Mouse (Mus musculus) bone marrow macrophage, adult 2 months (primary cell): ENCODE measurements around the gene Paxbp1. TPM values are rescaled to one million over a fixed set of nuclear protein-coding genes. Genes with fewer than 3 reads are reported as not detected.
A peak's percentile ranks its signal among the peaks of the same experiment; 100 is the strongest.

Source experiments
- H3K27ac ChIP-seq: 2 replicates; pipeline ENCODE4 v1.5.1; 2012; ENCODE audit warnings: low read depth, low read length; ENCODE audit not compliant: insufficient read depth
- H3K4me1 ChIP-seq: 2 replicates; pipeline ENCODE4 v1.6.1; 2012; ENCODE audit warnings: low read length; ENCODE audit not compliant: control insufficient read depth, insufficient read depth
- H3K4me3 ChIP-seq: 2 replicates; pipeline ENCODE4 v1.5.1; 2012; ENCODE audit warnings: mild to moderate bottlenecking, low read length, moderate library complexity; ENCODE audit not compliant: insufficient read depth
- CTCF ChIP-seq: IDR thresholded peaks from 2 replicates; pipeline ENCODE4 v1.5.1; 2012; ENCODE audit warnings: low read depth, mild to moderate bottlenecking, low read length, moderate library complexity
- POLR2A ChIP-seq: IDR thresholded peaks from 2 replicates; pipeline ENCODE4 v1.6.1; 2012; ENCODE audit warnings: mild to moderate bottlenecking, low read depth, low read length, borderline replicate concordance
- polyA plus RNA-seq: library from polyadenylated mRNA; stranded (reverse); fragments of >200 nt; gene quantifications from 2 replicates; pipeline ENCODE4 v1.2.4, GENCODE M21; 2012; ENCODE audit not compliant: missing spikeins, insufficient read depth, insufficient read length

The Paxbp1 gene
- polyA plus RNA-seq, 1 experiment, result 91.7 TPM

DNA sequence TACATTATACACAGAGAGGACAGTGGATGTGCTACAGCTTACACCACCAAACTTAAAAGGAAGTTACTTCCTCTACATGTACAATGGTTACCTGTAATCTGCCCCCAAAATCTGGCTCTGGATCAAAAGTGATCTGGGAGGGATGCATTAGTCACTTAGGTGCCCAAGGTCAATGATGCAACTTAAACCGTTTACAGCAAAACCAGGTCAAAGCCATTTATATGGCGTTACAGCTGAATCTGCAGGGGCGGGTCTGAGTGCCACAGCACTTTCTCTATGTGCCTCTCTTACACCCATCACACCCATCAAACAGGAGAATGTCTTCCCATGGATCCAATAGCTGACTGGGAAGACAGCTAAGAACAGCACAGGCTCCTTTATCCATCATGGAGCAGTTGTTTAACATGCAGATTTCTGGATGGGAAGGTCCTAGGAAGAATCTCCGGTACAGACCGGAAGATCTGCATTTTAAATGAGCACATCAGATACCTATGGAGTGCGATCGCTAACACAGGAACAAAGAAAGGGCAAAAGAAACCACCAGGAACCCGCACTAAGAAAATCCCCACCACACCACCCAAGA is 15.1 kb downstream of the Paxbp1 start:
- Histone ChIP-seq H3K4me1 (peaks cover 9% of the 10 kb centered on the region), H3K4me3 (no peak overlapping the region), H3K27ac (no peak overlapping the region)
- no peak for TF ChIP-seq POLR2A
- TF ChIP-seq CTCF, result no peak

DNA sequence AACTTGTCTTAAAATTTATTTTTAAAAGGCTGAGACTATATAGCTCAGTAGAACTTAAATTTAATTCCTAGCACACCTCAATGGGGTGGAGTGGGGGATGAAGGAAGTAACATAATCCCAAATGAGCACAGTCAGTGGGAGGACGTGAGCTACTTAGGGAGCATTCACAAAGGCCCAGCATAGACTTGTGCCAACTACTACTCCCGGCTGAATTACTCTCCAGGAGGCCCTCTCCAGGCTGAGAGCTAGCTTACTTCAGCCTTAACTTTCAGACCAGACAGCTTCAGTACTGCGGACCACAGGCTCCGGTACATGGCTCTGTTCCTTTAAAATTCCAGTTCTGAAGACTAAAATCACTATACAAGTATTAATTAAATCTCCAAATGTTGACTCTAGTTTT is 18.1 kb downstream of the Paxbp1 start:
- Histone ChIP-seq H3K4me1 (peaks cover 10% of the 10 kb centered on the region), H3K4me3 (no peak overlapping the region), H3K27ac (no peak overlapping the region)
- no peak for TF ChIP-seq CTCF

DNA sequence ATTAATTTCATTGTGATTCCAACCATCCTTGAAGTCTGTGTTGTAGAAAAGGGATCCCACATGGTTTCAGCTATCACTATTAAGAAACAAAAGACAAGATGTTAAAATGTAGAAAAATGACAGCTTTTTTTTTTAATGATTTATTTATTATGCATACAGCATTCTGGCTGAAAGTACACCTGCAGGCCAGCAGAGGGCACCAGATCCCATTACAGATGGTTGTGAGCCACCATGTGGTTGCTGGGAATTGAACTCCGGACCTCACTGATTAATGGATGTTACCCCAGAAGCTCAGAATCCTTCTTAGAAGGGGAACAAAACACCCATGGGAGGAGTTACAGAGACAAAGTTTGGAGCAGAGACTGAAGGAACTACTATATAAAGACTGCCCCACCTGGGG is 21.0 kb downstream of the Paxbp1 start:
- Histone ChIP-seq H3K4me1 (peaks cover 9% of the 10 kb centered on the region), H3K27ac (no peak overlapping the region), H3K4me3 (no peak overlapping the region)
- TF ChIP-seq CTCF, result peak; percentile 37; the same call in 1 of the 2 replicates
- no peak for TF ChIP-seq POLR2A

DNA sequence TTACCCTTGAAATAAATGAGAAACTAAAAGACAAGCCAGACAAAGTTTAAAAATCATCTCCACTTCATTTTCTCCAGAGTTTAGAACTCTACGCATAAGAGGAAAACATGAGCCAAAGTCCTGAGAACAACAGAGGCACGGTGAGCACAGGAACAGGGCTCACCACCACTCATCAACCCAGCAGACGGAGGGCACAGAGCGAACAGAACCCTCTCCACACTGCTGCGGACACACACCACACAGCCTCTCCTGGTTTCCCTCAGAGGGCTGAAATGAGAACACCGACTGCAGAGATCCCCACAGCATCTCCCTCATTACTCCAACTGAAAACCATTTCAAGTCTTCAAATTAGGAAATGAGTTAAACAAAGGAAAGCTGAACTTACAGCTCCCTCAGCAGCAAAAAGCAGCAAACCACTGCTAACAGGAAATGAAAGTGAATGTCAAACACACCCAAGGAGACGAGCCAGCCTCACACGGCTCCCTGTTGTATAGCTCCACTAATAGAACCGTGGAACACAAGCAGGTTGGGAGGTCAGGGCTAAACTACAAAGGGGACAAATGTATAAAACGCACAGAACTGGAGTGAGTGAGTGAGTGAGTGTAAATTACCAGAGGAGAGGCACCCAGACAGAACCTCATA is 23.4 kb downstream of the Paxbp1 start:
- Histone ChIP-seq H3K27ac (peak overlapping the region; percentile 27), H3K4me3 (no peak overlapping the region), H3K4me1 (peaks cover 9% of the 10 kb centered on the region)
- TF ChIP-seq CTCF (no peak), POLR2A (no peak)

DNA sequence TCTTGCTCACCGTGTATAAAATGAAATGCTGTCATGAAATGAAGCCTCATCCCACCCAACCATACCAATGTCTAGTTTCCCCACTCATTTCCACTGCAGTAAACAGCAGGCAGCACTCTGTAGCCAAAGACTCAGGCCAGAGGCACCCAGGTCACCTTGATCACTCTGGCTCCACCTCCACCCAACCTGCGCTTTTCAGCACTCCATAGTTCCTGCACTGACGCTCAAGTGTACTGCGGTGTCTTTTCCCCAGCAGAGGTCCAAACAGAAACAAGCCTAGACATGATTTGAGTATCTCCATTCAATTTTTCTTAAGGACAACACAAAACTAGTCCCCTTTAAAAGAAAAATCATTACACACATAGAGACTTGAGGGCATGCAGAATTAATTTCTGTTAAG is 24.9 kb downstream of the Paxbp1 start:
- no peak overlapping the region for H3K4me3 ChIP-seq
- peaks cover 9% of the 10 kb centered on the region for H3K4me1 ChIP-seq
- TF ChIP-seq CTCF, result no peak
- no peak for TF ChIP-seq POLR2A
- no peak overlapping the region for H3K27ac ChIP-seq

DNA sequence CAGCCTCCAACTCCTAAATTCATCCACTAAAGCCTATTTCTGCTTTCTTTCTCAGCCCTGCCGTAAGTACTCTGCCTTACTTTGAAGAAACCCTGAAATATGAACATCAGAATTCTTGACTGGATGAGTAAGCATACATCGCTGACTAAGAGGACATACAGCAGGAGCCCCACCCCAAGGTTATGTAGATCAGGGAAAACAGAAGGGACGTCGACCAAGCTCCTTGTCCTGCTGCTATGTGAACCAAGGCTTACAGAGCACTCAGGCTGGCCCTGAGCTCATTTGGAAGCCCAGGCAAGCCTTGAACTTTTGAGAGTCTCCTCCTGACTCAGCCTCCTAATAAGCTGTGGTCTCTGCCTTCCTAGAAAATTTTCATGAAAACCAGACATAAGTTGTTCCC is 28.6 kb downstream of the Paxbp1 start:
- TF ChIP-seq CTCF, result no peak
- TF ChIP-seq POLR2A, result no peak
- Histone ChIP-seq H3K4me3 (no peak overlapping the region), H3K4me1 (peaks cover 17% of the 10 kb centered on the region), H3K27ac (no peak overlapping the region)

DNA sequence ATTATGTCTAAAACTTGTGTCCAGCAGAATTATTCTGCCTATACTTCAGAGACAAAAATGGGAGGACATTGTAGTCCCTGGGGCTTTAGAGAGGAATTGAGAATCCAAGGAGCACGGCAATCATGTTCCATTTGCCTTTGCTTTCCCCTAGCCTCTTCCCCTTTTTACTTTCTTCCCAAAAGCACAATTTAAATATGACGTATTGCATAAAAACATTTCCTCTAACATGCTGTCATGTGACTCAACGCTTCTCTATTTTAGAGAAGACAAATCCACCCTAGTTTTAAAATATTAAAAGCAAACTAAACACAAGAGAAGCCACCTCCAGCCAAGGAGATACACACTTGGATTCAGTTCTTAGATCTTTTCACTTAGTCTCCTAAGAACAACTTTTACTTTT is 32.5 kb downstream of the Paxbp1 start:
- Histone ChIP-seq H3K27ac (peak overlapping the region; percentile 100), H3K4me1 (peaks cover 25% of the 10 kb centered on the region), H3K4me3 (peak overlapping the region; percentile 98)
- no peak for TF ChIP-seq POLR2A

DNA sequence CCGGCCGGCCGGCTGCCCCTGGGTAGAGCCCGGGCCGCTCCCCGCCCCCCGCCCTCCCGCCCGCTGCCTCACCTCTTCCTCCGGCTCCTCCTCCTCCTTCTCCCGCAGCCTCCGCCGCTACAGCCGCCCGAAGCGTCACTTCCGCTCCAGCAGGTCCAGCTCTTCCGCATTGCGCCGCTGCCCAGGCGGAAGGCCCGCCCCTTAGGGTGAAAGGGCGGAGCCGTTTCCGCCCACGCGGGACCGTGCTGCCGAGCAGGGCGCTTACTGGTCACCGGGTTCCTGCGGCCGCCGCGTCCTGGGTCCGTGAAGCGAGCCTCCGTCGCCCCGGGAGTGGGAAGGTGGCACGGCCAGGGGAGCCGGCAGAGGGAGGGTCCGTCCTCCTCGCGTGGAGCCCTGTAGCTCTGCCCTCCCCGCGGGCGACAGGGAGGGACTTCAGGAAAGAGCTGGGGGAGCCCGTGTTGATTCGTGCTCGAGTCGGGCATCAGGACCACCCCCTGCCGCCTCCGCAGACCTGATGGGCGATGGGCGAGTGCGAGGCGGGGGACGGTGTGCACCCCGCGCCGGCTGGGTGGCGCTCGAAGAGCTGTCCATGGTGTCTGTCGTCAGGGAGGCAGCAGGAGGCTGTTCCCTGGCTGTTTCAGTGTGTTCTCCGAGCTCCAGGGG is 33.2 kb downstream of the Paxbp1 start, which contains the start of gene Synj1:
Gene Synj1 (minus strand): TSS at position 288 of the 663 bp plus-strand sequence.
- Histone ChIP-seq H3K4me3 (peak within 1 kb of the TSS; percentile 98), H3K27ac (peak within 1 kb of the TSS; percentile 100), H3K4me1 (peaks cover 25% of the 10 kb centered on the region)
- TF ChIP-seq POLR2A, result no peak
- no peak for TF ChIP-seq CTCF

DNA sequence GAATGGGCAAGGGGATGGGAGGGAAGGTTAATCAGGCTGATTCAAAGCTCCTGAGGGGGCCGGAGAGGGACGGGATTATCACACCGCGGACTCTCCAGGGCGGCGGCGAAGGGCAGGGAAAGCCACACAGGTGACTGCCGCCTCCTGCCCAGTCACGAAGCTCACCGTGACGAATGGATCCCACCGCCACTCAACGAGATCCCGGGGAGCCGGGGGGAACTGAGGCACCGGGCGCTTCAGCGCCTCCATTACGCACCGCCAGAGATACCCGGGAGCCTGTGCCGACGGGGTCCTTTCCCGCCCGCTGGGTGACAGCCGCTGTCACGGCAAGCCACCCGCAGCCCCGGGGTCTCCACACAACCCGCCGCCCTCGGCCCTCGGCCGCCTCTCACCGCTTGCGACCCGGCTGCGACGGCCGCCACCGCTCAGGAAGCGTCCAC is 33.7 kb downstream of the Paxbp1 start:
- no peak for TF ChIP-seq CTCF
- TF ChIP-seq POLR2A, result no peak
- H3K4me3 ChIP-seq, result peak overlapping the region; percentile 97
- peaks cover 25% of the 10 kb centered on the region for H3K4me1 ChIP-seq
- peak overlapping the region; percentile 73 for H3K27ac ChIP-seq

DNA sequence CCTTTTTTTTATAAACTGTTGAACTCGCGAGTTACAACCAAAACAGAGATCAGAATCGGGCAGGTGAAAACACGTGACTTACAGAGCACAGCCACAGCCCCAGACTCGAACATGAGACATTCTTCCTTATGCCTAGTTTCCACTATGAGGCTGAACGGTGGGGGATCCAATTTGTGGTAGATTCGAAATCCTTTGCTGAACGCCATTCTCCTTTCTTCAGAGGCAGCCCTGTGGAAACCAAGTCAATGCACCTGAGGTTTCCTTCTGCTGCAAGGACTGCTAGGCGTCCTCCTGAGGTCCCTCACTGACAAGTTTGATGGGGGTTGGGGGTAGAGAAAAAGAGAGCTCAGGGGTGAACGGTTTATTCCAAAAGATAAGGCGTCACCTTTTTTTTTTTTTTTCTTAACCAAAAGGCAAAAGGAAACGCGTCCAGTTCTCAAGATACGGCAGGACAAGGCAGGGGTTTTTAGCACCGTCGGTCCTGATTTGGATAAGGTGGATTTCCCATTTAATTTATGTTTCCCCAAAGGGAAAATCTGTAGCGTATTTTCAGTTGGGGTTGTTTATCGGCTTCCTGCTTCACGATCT is 34.3 kb downstream of the Paxbp1 start:
- peak overlapping the region; percentile 97 for H3K4me3 ChIP-seq
- TF ChIP-seq POLR2A, result no peak
- TF ChIP-seq CTCF, result no peak
- peak overlapping the region; percentile 73 for H3K27ac ChIP-seq
- H3K4me1 ChIP-seq, result peaks cover 25% of the 10 kb centered on the region
